Mouse (Mus musculus): ENCODE measurements around the gene Olfr376. TPM values are rescaled to one million over a fixed set of nuclear protein-coding genes. Genes with fewer than 3 reads are reported as not detected.

Olfr376 gene
- not detected for polyA plus RNA-seq (2017; shearing (Covaris generic))

DNA sequence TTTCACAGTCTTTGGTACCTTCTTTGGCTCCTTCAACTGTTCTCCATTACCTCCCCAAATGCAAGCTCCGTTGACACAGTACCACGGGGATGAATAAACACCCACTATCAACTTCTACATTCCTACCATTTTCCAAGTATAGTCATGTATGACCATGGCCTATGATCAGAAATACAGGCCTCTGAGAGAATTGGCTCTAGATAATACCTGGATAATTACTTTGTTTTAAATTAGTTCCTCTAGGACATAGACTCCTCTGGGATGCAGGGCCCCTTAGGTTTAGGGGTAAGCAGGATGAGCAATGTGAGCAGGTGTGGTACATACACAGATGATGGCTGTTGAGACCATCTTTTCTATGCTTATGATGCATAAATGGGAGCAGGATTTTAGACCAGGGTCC lies at the start of gene Olfr376:
Olfr376 (plus strand) TSS at position 301 of the 400 bp plus-strand sequence.
- no peak for ATAC-seq

DNA sequence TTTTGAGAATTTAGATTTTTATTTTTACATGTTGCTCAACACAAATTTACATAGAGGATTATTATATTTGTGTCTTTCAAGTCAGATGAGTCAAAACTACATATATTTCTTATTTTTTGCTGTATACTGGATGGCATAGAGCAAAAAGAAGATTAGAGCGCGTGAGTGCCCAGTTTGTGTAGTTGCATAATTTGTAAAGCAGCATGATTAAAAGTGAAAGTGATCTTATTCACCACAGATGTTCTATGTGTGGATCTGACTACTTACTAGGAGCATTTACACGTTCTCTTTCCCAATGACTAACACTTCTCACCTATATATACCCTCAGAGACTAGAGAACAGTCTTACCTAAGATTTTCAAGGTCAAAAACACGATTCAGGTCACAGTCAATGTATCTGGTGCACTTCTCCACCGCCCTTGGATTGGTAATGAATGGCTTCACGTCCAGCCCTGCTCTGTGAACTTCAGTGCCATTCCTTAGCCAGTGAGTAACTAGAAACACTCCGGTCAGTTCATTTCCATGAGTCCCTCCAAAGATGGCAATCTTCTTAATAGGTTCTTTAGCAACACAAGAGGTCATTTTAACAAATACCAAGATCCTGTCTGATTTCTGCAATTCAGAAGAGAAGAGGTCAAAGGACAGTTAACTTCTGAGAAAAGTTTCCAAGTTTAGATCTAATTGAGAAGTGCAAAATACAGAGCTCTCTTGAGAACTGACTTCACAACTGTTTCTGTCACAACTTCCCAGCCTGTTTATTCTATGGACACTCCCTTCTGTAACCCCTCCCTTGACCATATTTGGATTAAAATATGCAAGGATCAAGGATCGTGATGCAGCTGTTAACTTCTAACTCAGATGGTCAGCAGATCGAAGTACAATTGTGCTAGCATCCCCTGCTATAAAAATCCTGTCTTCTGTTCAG lies 46.9 kb upstream of the Olfr376 start:
- ATAC-seq, result no peak

DNA sequence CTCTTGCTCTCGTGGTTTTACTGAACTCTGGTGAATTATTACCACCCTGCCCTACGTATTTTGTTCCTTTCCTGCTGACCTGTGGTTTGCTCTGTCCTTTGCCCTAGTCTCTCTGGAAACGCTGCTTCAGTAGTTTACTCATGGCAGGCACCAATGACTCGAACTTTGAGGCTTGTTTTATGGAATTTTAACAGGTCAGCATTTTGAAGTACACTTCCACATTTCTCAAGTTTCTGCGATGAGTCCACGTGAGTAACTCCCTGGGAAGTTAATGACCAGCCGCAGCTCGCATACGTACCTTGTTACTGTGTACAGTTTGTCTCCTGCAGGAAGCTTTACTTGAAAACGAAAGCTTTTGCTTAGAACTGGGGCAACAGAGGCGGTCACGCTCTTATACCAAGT lies 44.6 kb upstream of the Olfr376 start:
- ATAC-seq, result no peak

DNA sequence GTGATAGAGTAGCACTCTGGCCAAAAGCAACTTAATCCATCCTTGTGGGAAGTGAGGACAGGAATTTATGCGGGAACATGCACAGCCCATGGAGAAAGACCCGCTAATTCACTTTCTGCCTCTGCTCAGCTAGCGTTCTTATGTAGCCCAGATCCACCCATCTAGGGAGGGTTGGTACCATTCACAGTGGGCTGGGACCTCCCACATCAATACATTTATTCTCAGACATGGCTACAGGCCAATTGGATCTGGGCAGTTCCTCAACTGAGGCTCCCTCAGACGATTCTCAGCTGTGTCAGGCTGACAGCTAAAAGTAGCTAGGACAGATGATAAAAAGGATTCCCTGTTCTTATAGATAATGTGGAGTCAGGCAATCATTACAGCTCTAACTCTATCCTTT lies 43.7 kb upstream of the Olfr376 start:
- no peak for ATAC-seq

DNA sequence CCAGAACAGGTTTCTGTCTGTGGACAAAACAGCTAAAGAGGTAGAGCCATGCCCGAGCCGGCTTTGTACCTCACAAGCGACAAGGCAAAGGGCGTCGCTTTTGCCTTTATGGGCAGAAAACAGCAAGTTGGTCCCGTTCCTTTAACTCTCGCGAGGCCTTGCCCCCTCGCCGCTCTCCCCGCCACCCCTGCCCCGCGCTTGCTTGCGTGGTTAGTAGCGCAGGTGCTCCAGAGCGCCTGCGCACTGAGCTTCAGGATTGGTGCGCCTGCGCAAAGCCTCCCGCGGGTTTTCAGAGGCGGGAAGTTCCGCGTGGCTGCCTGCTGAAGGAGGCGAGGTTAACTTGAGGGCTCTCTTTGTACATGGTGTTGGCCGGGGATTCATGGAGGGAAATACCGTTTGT lies 41.6 kb upstream of the Olfr376 start, which contains the start of the genes Aspa, Gm49340 and Spata22:
Aspa (minus strand) TSS at position 155 of the 400 bp plus-strand sequence.
Gm49340 (plus strand) TSS at position 300 of the 400 bp plus-strand sequence.
Spata22 (plus strand) TSS at position 300 of the 400 bp plus-strand sequence.
- ATAC-seq, result no peak

DNA sequence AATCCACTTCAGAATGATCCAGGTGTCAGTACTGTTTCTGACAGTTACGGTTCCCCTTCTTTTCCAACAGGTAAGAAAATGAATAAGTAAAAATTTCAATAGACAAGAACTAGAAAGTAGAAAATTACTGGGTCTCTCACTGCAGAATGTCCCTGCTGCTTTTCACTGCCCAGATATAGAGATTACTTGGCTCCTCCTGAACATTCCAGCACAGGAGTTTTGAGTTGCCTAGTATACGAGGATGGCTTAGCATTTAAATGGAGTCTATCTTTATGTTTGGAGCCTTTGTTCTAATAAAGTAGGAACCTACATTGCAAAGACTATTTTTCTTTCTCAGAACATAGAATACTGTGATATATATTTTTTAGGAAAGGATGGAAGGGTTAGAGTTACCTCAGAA lies 37.7 kb upstream of the Olfr376 start:
- no peak for ATAC-seq

DNA sequence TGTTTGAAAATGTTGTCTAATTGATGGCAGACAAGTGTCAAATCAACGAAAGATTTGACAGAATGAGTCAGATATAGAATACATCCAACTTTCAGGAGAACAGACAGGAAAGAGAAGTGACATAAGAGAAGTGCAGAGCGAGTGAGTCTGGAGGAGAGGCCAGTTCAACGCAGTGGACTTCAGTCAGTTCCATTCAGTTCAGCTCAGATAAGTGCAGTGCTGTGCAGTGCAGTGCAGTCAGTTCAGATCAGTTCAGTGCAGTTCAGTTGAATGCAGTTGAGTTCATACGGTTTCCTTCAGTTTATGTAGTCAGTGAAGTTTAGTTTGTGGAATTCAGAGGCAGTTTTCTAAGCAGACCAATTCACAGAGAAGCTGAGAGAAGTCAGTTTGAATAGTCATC lies 34.1 kb upstream of the Olfr376 start:
- no peak for ATAC-seq

DNA sequence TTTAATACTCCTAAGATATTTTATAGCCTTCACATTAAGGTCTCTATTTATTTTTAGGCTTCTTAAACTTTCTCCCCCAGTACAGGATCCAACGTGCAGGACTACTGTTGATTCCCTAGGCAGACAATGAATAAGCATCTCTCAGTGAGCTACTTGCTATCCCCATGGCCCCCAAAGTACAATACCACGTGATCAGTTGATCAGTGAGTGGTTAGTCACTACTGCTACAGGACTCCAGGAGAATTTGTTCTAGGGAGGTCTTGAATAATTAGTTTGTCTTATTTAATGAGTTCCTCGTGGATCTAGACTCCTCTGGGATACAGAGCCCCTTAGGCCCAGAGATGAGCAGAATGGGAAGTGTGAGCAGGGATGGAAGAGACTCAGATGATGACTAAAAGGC lies 20.6 kb upstream of the Olfr376 start, which contains the start of gene Olfr20:
Olfr20 (plus strand) TSS at position 301 of the 400 bp plus-strand sequence.
- ATAC-seq, result no peak

DNA sequence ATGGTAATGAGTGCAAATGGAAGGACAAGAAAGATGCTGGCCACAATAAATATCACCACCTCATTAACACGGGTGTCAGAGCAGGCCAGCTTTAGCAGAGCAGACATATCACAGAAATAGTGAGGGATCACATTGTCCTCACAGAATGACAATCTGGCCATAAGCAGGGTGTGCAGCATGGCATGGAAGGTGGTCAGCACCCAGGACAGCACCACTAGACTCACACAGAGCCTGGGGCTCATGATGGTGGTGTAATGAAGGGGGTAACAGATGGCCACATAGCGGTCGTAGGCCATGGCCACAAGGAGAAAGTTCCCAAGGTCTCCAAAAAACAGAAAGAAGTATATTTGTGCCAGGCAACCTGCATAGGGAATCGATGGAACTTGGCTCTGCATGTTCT lies 24.3 kb downstream of the Olfr376 start:
- ATAC-seq, result no peak

DNA sequence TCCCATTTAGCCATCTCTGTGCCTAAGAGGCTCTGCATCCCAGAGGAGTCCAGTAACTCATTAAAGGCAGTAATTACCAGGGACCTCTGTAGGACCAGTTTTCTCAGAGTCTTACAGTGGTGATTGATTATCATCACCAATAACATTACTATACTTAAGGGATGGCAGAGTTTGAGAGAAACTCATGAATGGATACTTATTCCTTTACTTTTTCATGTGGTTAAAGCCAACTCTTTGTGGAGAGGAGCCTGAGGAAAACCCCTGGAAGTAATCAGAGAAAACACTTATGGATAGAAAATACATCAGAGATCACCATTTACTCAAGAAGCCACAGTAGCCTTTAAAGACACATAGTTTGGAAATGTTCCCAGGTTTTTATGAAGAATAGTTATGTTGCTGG lies 28.5 kb downstream of the Olfr376 start, which contains the start of gene Olfr1:
Olfr1 (minus strand) TSS at position 101 of the 400 bp plus-strand sequence.
- ATAC-seq, result no peak

Other genes starting within 250 kb of the Olfr376 start
- gene Haspin, start 233.0 kb upstream of the Olfr376 start, polyA plus RNA-seq (2017; shearing (Covaris generic)), result 1 to 10 TPM; 8.6 to 8.7 TPM
- under 1 TPM in 1 of 2 experiments, not detected in 1; 0.19 TPM for gene P2rx5, start 210.8 kb upstream of the Olfr376 start, polyA plus RNA-seq (2017; shearing (Covaris generic))
- gene Emc6, start 194.2 kb upstream of the Olfr376 start, polyA plus RNA-seq (2017; shearing (Covaris generic)), result 10 to 100 TPM; 50.2 to 65.2 TPM
- gene Tax1bp3, start 194.2 kb upstream of the Olfr376 start, polyA plus RNA-seq (2017; shearing (Covaris generic)), result 10 to 100 TPM; 20.6 to 28.4 TPM
- 1 to 10 TPM; 8.6 to 8.9 TPM for gene Ctns, start 172.2 kb upstream of the Olfr376 start, polyA plus RNA-seq (2017; shearing (Covaris generic))
- 1 to 10 TPM; 2.7 to 2.8 TPM for gene Shpk, start 171.8 kb upstream of the Olfr376 start, polyA plus RNA-seq (2017; shearing (Covaris generic))
- not detected for gene Trpv1, start 137.0 kb upstream of the Olfr376 start, polyA plus RNA-seq (2017; shearing (Covaris generic))
- gene Trpv3, start 103.9 kb upstream of the Olfr376 start, polyA plus RNA-seq (2017; shearing (Covaris generic)), result under 1 TPM in 1 of 2 experiments, not detected in 1; 0.09 TPM
- gene Aspa, start 41.6 kb upstream of the Olfr376 start, polyA plus RNA-seq (2017; shearing (Covaris generic)), result under 1 TPM in 1 of 2 experiments, not detected in 1; 0.08 TPM
- gene Gm49340, start 41.5 kb upstream of the Olfr376 start, polyA plus RNA-seq (2017; shearing (Covaris generic)), result not detected
- not detected for gene Spata22, start 41.5 kb upstream of the Olfr376 start, polyA plus RNA-seq (2017; shearing (Covaris generic))
- not detected for gene Olfr20, start 20.5 kb upstream of the Olfr376 start, polyA plus RNA-seq (2017; shearing (Covaris generic))
- gene Olfr1, start 28.4 kb downstream of the Olfr376 start, polyA plus RNA-seq (2017; shearing (Covaris generic)), result not detected
- not detected for gene Olfr378, start 57.2 kb downstream of the Olfr376 start, polyA plus RNA-seq (2017; shearing (Covaris generic))
- gene Olfr380, start 86.3 kb downstream of the Olfr376 start, polyA plus RNA-seq (2017; shearing (Covaris generic)), result not detected
- gene Olfr381, start 120.4 kb downstream of the Olfr376 start, polyA plus RNA-seq (2017; shearing (Covaris generic)), result not detected
- gene Olfr382, start 146.0 kb downstream of the Olfr376 start, polyA plus RNA-seq (2017; shearing (Covaris generic)), result not detected
- not detected for gene Olfr385, start 221.8 kb downstream of the Olfr376 start, polyA plus RNA-seq (2017; shearing (Covaris generic))
- not detected for gene Olfr384, start 227.3 kb downstream of the Olfr376 start, polyA plus RNA-seq (2017; shearing (Covaris generic))

Measured in activated CD4-positive, CD25-positive, alpha-beta regulatory T cell, adult 4 months (primary cell).